Mouse (Mus musculus) megakaryocyte, embryonic 14.5 days (primary cell): ENCODE results near the gene Ugt1a6a.
"Not testable (repeated sequence)": the region's sequence is repeated elsewhere in the genome, so short reads cannot be mapped to it uniquely, and the experiment has no call there.

Source experiments
- FLI1 ChIP-seq: IDR thresholded peaks from 2 replicates; pipeline ENCODE4 v1.6.1; 2012; ENCODE audit warnings: low read length, inconsistent platforms, mixed read lengths
- GATA1 ChIP-seq: IDR thresholded peaks from 3 replicates; pipeline ENCODE4 v1.6.1; 2012; ENCODE audit warnings: mixed read lengths, low read length, inconsistent platforms, borderline replicate concordance

- not testable (repeated sequence) for TF ChIP-seq GATA1, FLI1
Observed at GRCm38 (mm10) chr1:88140492-88140891, 5.9 kb downstream of the Ugt1a6a start.
